Mouse (Mus musculus) kidney, adult 11 months (tissue): Measurements from ENCODE around the gene A530032D15Rik.
"Not testable (repeated sequence)": the region's sequence is repeated elsewhere in the genome, so short reads cannot be mapped to it uniquely, and the experiment has no call there.

Experiments used
- DNase-seq: peaks from one replicate; pipeline ENCODE4 v3.0.0; 2022

The A530032D15Rik gene

GRCm38 (mm10) chr1:85034394-85034793, 75.3 kb downstream of the A530032D15Rik start:
- DNase-seq = not testable (repeated sequence)

DNA sequence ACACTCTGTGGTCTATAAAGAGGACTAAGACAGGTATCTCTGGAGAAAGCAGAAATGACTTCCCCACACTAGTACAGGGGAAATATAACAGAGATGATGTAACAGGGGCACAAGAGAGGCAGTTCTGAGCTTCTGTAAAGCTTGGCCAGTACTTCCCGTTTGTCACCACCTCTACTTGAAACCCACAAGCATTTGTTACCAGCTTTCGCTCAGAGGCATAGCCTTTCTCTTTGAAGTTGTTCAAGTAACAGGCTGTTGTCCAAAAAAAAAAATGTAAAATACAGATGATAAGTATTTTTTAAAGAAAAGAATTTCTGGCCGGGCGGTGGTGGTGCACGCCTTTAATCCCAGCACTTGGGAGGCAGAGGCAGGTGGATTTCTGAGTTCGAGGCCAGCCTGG, 76.0 kb downstream of the A530032D15Rik start:
- not testable (repeated sequence) for DNase-seq
